Mouse (Mus musculus): ENCODE measurements around the gene Pithd1. TPM values are rescaled to one million over a fixed set of nuclear protein-coding genes. Genes with fewer than 3 reads are reported as not detected.
A peak's percentile ranks its signal among the peaks of the same experiment; 100 is the strongest.
"Not testable (repeated sequence)": the region's sequence is repeated elsewhere in the genome, so short reads cannot be mapped to it uniquely, and the experiment has no call there.

Gene Pithd1
- polyA plus RNA-seq, 1 experiment: 44.7 TPM

DNA sequence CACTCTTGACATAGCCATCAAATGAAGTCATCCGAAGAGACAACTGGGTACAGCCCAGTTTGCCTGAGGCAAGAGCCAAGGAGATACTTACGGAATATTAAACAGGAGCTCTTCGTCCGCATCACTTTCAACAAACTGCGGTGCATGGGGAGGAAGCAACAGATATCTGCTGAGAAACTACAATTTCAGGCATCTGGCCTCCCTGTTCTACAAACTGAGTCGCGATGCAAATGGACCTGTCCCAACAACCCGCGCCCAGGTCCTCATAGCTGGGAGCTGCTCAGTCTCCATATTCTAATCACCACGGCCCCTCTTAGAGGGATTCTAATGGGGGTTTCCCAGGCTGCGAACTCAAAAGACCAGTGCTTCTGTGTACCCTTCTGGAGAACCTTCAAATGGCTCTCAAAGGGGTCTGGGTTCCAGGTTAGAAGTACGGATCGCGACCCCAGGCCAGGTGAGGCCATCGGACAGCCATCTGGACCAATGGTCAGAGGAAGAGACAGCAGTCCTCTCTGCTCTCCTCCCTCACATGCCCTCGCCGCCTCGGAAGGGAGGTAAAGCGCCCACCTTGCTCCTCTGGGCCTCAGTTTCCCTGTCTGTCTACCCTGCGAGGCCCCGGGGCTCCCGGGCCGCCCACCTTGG is 642 bp downstream of the Pithd1 start:
- DNase-seq (ENCODE audit: low read depth): no peak

GRCm38 (mm10) chr4:135985769-135986168 is 1.3 kb downstream of the Pithd1 start:
- DNase-seq (ENCODE audit: low read depth): no peak

GRCm38 (mm10) chr4:135985193-135985592 is 1.9 kb downstream of the Pithd1 start:
- no peak for DNase-seq (ENCODE audit: low read depth)

DNA sequence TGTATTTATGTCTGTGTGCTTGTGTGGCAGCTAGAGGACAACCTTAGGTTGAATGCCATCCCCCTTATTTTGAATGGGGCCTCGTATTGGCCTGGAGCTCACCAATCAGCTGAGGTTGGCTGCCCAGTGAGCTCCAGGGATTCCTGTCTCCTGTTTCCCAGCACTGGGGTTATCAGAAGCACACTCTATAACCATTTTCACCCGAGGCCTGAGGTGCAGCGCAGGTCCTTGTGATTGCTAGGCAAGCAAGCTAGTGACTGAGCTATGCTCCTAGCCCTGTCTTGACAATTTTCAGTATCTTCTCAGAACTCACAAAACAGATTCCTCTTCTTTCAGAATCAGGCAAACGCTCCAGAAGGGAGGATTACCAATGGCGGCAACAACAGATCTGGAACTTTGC is 2.5 kb downstream of the Pithd1 start:
- DNase-seq (ENCODE audit: low read depth): no peak

DNA sequence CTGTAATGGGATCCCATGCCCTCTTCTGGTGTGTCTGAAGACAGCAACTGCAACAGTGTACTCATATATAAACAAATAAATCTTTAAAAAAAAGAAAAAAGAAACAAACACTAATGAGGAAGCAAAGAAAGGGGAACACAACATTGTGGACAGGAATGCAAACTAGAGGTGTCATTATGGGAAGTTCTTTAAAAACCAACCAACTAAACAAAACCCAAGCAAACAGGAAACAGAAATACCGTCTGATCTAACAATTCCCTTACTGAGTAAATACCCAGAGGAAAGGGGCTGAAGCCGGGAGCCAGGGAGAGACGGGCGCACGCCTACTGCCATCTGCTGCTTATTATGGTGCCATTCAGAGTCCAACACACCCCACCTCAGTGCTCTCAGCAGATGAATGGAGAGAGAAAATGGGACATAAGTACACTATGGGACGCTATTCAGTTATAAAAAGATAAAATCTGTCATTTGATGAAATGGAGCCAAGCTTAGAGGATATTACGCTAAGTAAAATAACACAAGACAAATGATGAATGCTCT is 5.5 kb downstream of the Pithd1 start:
- no peak for DNase-seq (ENCODE audit: low read depth)

DNA sequence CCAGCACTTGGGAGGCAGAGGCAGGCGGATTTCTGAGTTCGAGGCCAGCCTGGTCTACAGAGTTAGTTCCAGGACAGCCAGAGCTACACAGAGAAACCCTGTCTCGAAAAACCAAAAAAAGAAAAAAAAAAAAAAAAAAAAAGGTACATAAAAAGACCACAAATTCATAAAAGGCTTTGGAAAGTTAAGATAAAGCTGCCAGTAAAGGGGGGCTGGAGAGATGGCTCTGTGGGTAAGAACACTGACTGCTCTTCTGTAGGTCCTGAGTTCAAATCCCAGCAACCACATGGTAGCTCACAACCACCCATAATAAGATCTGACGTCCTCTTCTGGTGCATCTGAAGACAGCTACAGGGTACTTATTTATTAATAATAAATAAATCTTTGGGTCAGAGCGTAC is 6.8 kb downstream of the Pithd1 start:
- DNase-seq (ENCODE audit: low read depth): not testable (repeated sequence)

DNA sequence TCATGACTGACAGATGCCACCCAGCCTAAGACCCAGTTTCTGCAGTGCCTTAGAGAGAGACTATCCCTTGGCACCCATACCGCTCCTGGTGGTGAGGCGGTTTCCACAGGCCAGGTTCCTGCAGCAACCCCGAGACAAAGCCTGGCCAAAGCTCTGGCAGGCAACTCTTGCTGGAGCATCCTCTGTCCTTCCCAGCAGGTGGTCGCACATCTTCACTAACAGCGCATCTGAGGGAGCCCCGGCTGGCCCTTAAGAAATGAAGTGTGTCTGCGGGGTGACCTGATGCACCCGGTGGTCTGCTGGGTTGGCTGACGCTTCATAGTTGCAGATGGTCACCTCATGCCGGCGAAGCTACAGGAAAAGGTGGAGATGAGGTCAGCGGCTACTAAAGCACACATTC is 10.9 kb downstream of the Pithd1 start:
- DNase-seq (ENCODE audit: low read depth): no peak

DNA sequence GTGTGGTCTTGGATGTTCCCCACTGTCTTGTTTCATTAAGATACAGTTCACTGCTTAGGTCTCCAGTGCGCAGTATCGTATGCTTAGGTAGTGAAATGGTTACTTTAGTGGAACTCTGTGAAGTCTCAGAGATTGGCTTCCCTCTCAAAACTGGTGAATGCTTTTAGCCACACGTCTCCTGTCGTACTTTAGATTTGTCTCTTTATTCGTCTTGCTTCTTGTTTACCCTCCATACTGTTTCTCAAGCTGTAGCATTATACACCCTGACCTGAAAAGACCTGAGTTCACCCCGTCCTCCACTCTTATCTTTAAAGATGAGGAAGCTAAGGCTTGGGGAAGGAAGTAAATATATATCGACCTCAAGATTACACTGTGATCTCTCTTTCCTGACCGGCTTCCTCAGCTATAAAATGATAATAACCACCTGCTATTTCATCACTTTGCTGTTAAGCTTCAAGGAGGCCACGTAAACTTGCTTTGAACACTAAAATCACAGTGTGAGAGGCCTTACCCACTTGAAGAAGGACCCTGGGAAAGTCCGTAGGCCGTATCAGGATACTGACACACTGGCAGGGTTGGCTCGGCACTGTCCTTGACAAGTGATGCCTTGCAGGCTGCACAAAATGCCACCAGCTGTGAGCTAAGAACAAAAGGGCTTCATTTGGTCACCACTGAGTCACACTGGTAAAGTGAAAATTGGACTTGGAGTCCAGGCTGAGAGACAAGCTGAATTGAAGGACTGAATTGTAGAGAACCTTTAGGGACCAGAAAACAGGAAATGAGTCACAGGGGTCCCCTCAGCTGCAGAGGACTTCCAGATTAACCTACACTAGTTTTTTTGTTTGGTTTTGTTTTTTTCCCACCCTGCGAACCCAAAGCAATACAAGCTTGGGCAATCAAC is 13.9 kb downstream of the Pithd1 start:
- DNase-seq (ENCODE audit: low read depth): no peak

DNA sequence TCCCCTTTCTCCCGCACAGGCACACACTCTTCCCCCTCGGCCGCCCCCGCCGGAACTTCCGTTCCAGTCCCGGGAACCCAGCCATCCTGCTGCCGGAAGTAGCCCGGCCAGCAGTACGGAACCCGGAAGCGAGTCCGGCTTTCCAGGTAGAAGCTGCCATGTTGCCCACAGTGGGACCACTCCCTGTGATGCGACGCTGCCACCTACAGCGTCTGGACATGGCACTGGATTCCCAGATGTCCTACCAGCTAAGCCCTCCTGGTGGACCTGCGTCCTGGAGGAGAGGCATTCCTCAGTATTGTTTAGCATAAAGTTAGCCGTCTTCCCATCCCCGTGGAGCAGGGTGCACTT is 14.5 kb downstream of the Pithd1 start, which contains the start of gene Lypla2:
Lypla2 (minus strand) TSS at position 71 of the 351 bp plus-strand sequence.
- no peak for DNase-seq (ENCODE audit: low read depth)

DNA sequence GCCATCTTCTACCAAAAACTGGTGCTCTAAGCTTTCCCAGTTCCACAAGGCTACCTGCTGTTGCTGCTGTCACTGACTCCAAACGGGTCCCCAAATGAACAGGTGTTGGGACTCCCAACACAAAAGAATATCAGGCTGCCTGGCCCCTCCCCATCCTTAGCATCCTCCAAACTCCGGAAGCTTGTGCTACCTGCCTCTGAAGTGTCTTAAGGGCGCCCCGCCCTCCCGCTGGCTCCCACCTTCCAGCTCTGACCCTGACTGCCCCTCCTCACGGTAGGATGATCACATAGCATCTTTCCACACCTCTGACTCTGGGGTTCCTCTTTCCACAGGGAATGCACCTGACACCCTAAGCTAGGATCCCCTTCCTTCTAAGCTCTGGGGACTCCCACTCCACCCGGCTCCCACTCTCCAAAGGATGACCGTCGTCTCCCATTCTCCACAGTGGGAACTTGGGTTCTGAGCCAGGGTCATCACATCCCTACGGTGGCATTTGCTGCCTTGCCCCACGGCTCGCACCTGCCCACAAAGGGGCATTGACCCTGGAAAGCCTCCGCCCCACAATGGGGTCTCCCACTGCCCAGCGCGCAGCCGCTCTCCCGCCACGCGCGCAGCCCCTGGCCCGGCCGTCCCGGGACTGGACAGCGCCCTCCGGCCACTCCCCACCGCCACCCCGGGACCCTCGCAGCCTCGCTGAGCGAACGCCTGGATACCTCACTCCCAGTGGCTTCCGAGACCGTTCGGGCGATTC is 15.1 kb downstream of the Pithd1 start:
- no peak for DNase-seq (ENCODE audit: low read depth)

GRCm38 (mm10) chr4:135970585-135970984 is 16.5 kb downstream of the Pithd1 start:
- DNase-seq (ENCODE audit: low read depth): no peak

GRCm38 (mm10) chr4:135969070-135969750 is 17.9 kb downstream of the Pithd1 start:
- no peak for DNase-seq (ENCODE audit: low read depth)

- DNase-seq (ENCODE audit: low read depth): no peak
These were observed 18.7 kb downstream of the Pithd1 start for GRCm38 (mm10) chr4:135968271-135968869.

GRCm38 (mm10) chr4:135967086-135967760 is 19.8 kb downstream of the Pithd1 start:
- no peak for DNase-seq (ENCODE audit: low read depth)

- no peak for DNase-seq (ENCODE audit: low read depth)
These were observed 20.8 kb downstream of the Pithd1 start for GRCm38 (mm10) chr4:135966283-135966682.

- DNase-seq (ENCODE audit: low read depth): no peak
These were observed 22.0 kb downstream of the Pithd1 start for GRCm38 (mm10) chr4:135965113-135965512.

GRCm38 (mm10) chr4:135964426-135964825 is 22.6 kb downstream of the Pithd1 start:
- no peak for DNase-seq (ENCODE audit: low read depth)

GRCm38 (mm10) chr4:135963457-135964193 is 23.4 kb downstream of the Pithd1 start, which contains the start of gene Gale:
Gene Gale, plus strand, starts transcription at chr4:135963727.
- DNase-seq (ENCODE audit: low read depth): peak; percentile 68

DNA sequence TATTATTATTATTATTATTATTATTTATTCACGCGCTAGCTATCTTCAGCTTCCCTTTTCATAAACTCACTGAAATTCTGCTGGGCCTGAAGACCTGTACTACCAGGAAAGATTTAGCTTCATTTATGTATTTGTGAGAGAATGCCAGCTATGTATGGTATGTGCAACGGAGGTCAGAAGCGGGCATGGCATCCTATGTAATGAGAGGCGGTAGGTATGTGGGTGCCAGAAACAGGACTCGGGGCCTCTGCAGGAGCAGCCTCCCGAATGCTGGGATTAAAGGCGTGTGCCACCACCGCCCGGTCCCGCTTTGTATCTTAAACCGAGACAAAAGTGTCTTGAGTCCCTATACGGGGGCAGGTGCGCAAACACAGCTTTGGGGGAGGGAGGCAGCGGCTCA is 24.1 kb downstream of the Pithd1 start:
- DNase-seq (ENCODE audit: low read depth): no peak

- DNase-seq (ENCODE audit: low read depth): no peak
These were observed 24.9 kb downstream of the Pithd1 start for GRCm38 (mm10) chr4:135962198-135962597.

Measured in gonadal fat pad, adult 2 months (tissue).